Mouse (Mus musculus) midbrain, embryonic 16.5 days (tissue): ENCODE results near the gene Apbb2. TPM values are rescaled to one million over a fixed set of nuclear protein-coding genes. Genes with fewer than 3 reads are reported as not detected.
"Not testable (repeated sequence)": the region's sequence is repeated elsewhere in the genome, so short reads cannot be mapped to it uniquely, and the experiment has no call there.

ENCODE experiments used
- ATAC-seq: fragments of 200-750 bp; cut with Nextera tagmentation; 2 replicates; pipeline ENCODE4 v1.8.0; 2017; ENCODE audit warnings: moderate TSS enrichment
- H3K27ac ChIP-seq: fragments of 300-500 bp; sonication (generic); 2 replicates; pipeline ENCODE4 v1.5.1; 2014; ENCODE audit warnings: mild to moderate bottlenecking, low read length, mixed read lengths
- H3K27me3 ChIP-seq: fragments of 300-500 bp; sonication (generic); 2 replicates; pipeline ENCODE4 v1.6.1; 2014; ENCODE audit warnings: low read depth, low read length, mixed read lengths; ENCODE audit not compliant: control insufficient read depth, insufficient read depth
- H3K36me3 ChIP-seq: fragments of 300-500 bp; sonication (generic); 2 replicates; pipeline ENCODE4 v1.6.1; 2014; ENCODE audit warnings: mild to moderate bottlenecking, low read length, moderate library complexity, mixed read lengths; ENCODE audit not compliant: control insufficient read depth, insufficient read depth
- H3K4me1 ChIP-seq: fragments of 300-500 bp; sonication (generic); 2 replicates; pipeline ENCODE4 v1.6.1; 2014; ENCODE audit warnings: mild to moderate bottlenecking, low read length, mixed read lengths; ENCODE audit not compliant: control insufficient read depth, insufficient read depth
- H3K4me2 ChIP-seq: fragments of 300-500 bp; sonication (generic); 2 replicates; pipeline ENCODE4 v1.6.1; 2014; ENCODE audit warnings: mild to moderate bottlenecking, low read length, mixed read lengths
- H3K4me3 ChIP-seq: fragments of 300-500 bp; sonication (generic); 2 replicates; pipeline ENCODE4 v1.5.1; 2014; ENCODE audit warnings: low read depth, mild to moderate bottlenecking, low read length, moderate library complexity, mixed read lengths
- H3K9ac ChIP-seq: fragments of 300-500 bp; sonication (generic); 2 replicates; pipeline ENCODE4 v1.6.1; 2014; ENCODE audit warnings: low read depth, low read length, mixed read lengths
- H3K9me3 ChIP-seq: fragments of 300-500 bp; sonication (generic); replicated peaks from 2 replicates; pipeline ENCODE4 v1.6.1; 2014; ENCODE audit warnings: mild to moderate bottlenecking, low read length, mixed read lengths; ENCODE audit not compliant: control insufficient read depth, poor library complexity, severe bottlenecking
- WGBS: fragments of 180-500 bp; shearing (Covaris S2); extraction: QIAGEN DNeasy Blood & Tissue Kit; methylation state at CpG from one replicate; pipeline ENCODE4 v1.1.7; 2014; 5-methylcytosine and 5-hydroxymethylcytosine counted together
- polyA plus RNA-seq: library from polyadenylated mRNA; unstranded; fragments of >200 nt; fragmentation: Nextera tagmentation; extraction: Ambion mirVana; gene quantifications from 2 replicates; pipeline ENCODE4 v1.2.1, GENCODE M21; 2015

Apbb2 gene
- polyA plus RNA-seq, 1 experiment from 2014 or later, result 107 TPM

GRCm38 (mm10) chr5:66263398-66263797 lies 355.2 kb downstream of the Apbb2 start:
- Histone ChIP-seq H3K36me3 (no peaks in the 10 kb centered on the region), H3K27ac (no peak overlapping the region), H3K9me3 (no peaks in the 10 kb centered on the region), H3K9ac (no peak overlapping the region), H3K4me1 (peaks cover 7% of the 10 kb centered on the region), H3K4me2 (no peak overlapping the region), H3K4me3 (no peak overlapping the region), H3K27me3 (no peaks in the 10 kb centered on the region)
- 28% methylated on average over 4 of the region's 4 CpGs for WGBS
- no peak for ATAC-seq

- Histone ChIP-seq H3K9ac (no peak overlapping the region), H3K4me3 (no peak overlapping the region), H3K27me3 (no peaks in the 10 kb centered on the region), H3K4me2 (no peak overlapping the region), H3K9me3 (no peaks in the 10 kb centered on the region), H3K4me1 (peaks cover 7% of the 10 kb centered on the region), H3K27ac (no peak overlapping the region), H3K36me3 (no peaks in the 10 kb centered on the region)
- ATAC-seq, result no peak
- 83% methylated on average over 2 of the region's 2 CpGs for WGBS
Measured at GRCm38 (mm10) chr5:66262475-66262874, 356.1 kb downstream of the Apbb2 start.

- peak within 1 kb of the TSS; percentile 86 for H3K4me2 ChIP-seq
- no peaks in the 10 kb centered on the region for H3K36me3 ChIP-seq
- peak within 1 kb of the TSS; percentile 60 for H3K27ac ChIP-seq
- peak; percentile 95 for ATAC-seq
- H3K27me3 ChIP-seq, result no peaks in the 10 kb centered on the region
- H3K4me1 ChIP-seq, result peaks cover 7% of the 10 kb centered on the region
- H3K9ac ChIP-seq, result peak within 1 kb of the TSS; percentile 77
- peak within 1 kb of the TSS; percentile 62 for H3K4me3 ChIP-seq
- no peaks in the 10 kb centered on the region for H3K9me3 ChIP-seq
- 2% methylated on average over 42 of the region's 44 CpGs for WGBS
Measured at GRCm38 (mm10) chr5:66259756-66260448, 358.7 kb downstream of the Apbb2 start, which contains the start of gene Nsun7. Gene Nsun7 (plus strand): TSS chr5:66259897.

- ATAC-seq, H3K36me3 ChIP-seq, H3K9me3 ChIP-seq, H3K27me3 ChIP-seq, H3K4me1 ChIP-seq: not testable (repeated sequence)
- WGBS, result 2% methylated on average over 5 of the region's 5 CpGs
- H3K9ac ChIP-seq, result peak overlapping the region; percentile 77
- H3K27ac ChIP-seq, result peak overlapping the region; percentile 60; the same call in 1 of the 2 replicates
- H3K4me3 ChIP-seq, result peak overlapping the region; percentile 62
- H3K4me2 ChIP-seq, result peak overlapping the region; percentile 86
Measured at GRCm38 (mm10) chr5:66259431-66259755, 359.2 kb downstream of the Apbb2 start.

GRCm38 (mm10) chr5:66259000-66259399 lies 359.6 kb downstream of the Apbb2 start:
- Histone ChIP-seq H3K4me3 (no peak overlapping the region), H3K4me2 (no peak overlapping the region), H3K27me3 (no peaks in the 10 kb centered on the region), H3K4me1 (peaks cover 7% of the 10 kb centered on the region), H3K9ac (no peak overlapping the region), H3K27ac (no peak overlapping the region), H3K36me3 (no peaks in the 10 kb centered on the region), H3K9me3 (no peaks in the 10 kb centered on the region)
- 41% methylated on average over 2 of the region's 2 CpGs for WGBS
- no peak for ATAC-seq

- no peak for ATAC-seq
Measured at GRCm38 (mm10) chr5:66255044-66255443, 363.5 kb downstream of the Apbb2 start.

GRCm38 (mm10) chr5:66253219-66253618 lies 365.4 kb downstream of the Apbb2 start:
- Histone ChIP-seq H3K4me1 (0 out of 2 replicates have a peak, but pooled peaks cover 2% of the 10 kb centered on the region), H3K4me3 (no peak overlapping the region), H3K4me2 (no peak overlapping the region), H3K36me3 (no peaks in the 10 kb centered on the region), H3K27ac (no peak overlapping the region), H3K9me3 (no peaks in the 10 kb centered on the region), H3K27me3 (no peaks in the 10 kb centered on the region), H3K9ac (no peak overlapping the region)
- no peak for ATAC-seq
- WGBS, result 58% methylated on average over 5 of the region's 5 CpGs

More at GRCm38 (mm10) chr5:66255044-66255443, 363.5 kb downstream of the Apbb2 start:
- Histone ChIP-seq H3K4me3 (no peak overlapping the region), H3K9ac (no peak overlapping the region), H3K9me3 (no peaks in the 10 kb centered on the region), H3K4me2 (no peak overlapping the region), H3K27ac (no peak overlapping the region), H3K27me3 (no peaks in the 10 kb centered on the region), H3K36me3 (no peaks in the 10 kb centered on the region), H3K4me1 (peaks cover 8% of the 10 kb centered on the region)
- 93% methylated on average over 10 of the region's 10 CpGs for WGBS

Other genes with a start within 250 kb of the Apbb2 start
- 2,002 and 2,007 TPM in 2 replicates for gene Uchl1, start 57.3 kb upstream of the Apbb2 start, polyA plus RNA-seq
- 40.4 and 48.8 TPM in 2 replicates for gene Limch1, start 127.0 kb upstream of the Apbb2 start, polyA plus RNA-seq